Mouse (Mus musculus): ENCODE results near the gene Olfr718-ps1.
"Not testable (repeated sequence)": the region's sequence is repeated elsewhere in the genome, so short reads cannot be mapped to it uniquely, and the experiment has no call there.

Gene Olfr718-ps1

DNA sequence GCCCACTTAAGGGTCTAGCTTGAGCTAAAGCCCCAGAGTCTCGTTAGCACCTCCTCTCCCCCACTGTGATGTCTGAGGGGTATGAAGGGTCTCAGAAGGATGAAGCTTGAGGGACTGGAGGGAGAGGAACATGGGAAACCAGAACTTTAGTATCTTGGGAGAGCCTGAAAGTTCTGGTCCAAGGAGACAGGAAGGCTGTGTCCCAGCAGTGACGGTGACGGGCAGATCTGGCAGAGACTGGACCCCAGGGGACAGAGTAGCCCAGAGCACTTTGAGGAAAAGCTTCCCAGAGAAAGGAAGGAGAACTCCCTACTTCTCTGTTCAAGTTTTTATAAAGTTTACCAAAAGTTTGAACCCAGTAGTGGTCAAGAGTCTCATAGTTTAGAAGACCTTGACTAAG is at the start of gene Olfr718-ps1:
Gene Olfr718-ps1, minus strand, starts transcription at position 101 of the 400 bp plus-strand sequence.
- DNase-seq: no peak

GRCm38 (mm10) chr5:143196506-143196905 is 49.1 kb upstream of the Olfr718-ps1 start:
- no peak for DNase-seq

DNA sequence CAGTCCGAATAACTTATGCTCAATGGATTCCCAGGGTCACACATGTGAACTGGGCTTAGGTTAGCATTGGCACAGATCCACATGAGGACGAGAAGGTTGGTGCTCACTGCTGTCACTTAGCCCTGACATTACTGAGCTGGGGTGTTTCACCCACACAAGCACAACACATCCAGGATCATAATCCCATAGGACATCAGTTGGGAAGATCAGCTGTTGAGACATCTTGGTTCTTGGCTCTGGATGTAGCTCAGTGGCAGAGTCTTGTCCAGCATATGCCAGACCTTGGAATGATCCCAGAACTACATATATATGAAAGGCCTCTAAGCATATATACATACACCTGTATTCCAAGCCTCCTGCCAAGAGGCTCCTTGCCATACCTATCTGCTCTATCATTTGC is 47.8 kb upstream of the Olfr718-ps1 start:
- no peak for DNase-seq

DNA sequence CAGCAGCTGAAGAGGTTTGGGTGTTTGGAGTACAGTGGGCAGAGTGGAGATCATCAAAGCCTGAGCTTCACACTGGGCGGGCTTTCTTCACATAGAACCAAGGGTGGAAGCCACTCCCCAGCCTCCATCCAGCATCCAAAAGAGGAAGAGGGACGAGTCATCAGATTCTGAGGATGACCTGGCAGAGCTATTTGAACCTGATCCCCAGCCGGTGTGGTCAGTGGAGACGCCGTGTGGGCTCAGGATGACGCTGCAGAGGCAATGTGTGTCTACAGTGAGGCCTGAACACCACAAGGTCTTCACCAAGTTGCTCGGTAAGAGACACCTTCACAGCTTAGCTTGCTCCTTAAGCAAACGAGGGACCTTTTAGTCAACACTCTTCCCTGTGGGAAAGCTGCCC is 47.4 kb upstream of the Olfr718-ps1 start:
- not testable (repeated sequence) for DNase-seq

DNA sequence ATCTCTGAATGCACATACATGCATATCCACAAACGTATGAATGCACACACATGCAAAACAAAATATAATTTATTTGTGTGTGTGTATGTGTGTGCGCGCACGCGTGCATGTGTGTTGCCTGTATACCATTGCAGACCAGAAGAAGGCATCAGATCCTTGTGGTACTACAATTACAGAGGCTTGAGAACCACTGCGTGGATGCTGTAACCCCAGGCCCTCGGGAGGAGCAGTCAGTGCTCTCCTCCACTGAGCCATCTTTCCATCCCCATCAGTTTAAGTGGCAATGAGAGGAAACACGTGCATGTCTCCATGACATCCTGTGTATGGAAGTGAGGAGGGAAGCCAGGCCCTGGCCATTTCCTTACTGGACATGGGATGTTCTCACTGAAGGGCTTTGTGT is 45.4 kb upstream of the Olfr718-ps1 start:
- no peak for DNase-seq

- not testable (repeated sequence) for DNase-seq
Measured at GRCm38 (mm10) chr5:143188014-143188413, 40.6 kb upstream of the Olfr718-ps1 start.

- peak; percentile 88 to 91 for DNase-seq
Measured at GRCm38 (mm10) chr5:143180255-143181076, 33.1 kb upstream of the Olfr718-ps1 start, which contains the start of the genes Rbak and Spdye4b. TSS of gene Rbak (minus strand) at chr5:143180775. TSS of gene Spdye4b (plus strand) at chr5:143181017.

DNA sequence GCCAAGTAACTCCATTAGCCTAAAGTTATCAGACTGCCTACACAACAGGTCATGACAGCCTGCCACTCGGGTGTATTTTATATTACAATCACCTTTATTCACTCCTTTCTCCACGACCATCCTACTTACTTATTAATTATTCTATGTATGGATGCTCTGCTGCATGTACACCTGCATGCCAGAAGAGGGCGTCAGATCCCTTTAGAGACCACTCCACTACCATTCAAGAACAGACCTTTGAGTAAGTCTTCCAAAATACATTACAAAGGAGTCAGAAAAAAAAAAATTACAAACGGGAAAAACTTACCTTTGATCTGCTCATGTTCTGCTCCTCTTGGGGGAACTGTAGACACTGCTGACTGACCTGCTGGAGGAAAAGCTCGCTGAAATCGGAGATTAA is 31.8 kb upstream of the Olfr718-ps1 start:
- DNase-seq: no peak

GRCm38 (mm10) chr5:143177541-143178200 is 30.3 kb upstream of the Olfr718-ps1 start:
- DNase-seq: no peak

DNA sequence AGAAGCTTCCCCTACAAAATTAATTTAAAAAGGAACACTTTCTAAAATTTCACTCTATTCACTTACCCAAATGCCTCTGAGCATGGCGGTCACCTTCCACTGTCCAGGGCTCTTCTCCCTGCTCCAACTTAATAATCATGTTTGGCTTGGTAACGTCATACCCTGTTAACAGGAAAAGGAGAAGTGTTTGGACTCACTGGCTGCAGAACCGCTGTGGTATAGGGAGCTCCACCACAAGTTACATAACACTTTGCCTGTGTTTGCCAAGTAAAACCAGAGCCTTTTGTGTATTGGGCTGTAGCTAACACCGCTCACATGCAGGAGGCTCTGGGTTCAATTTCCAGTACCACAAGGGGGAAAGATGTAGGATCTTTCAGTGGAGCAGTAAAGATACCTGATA is 28.6 kb upstream of the Olfr718-ps1 start:
- DNase-seq: no peak

- DNase-seq: peak in 1 of 2 experiments; percentile 6
Measured at GRCm38 (mm10) chr5:143165508-143166070, 18.2 kb upstream of the Olfr718-ps1 start.

- DNase-seq: no peak
Measured at GRCm38 (mm10) chr5:143155534-143155933, 8.2 kb upstream of the Olfr718-ps1 start.

GRCm38 (mm10) chr5:143153756-143154155 is 6.4 kb upstream of the Olfr718-ps1 start:
- no peak for DNase-seq

- DNase-seq: no peak
Measured at GRCm38 (mm10) chr5:143150044-143150443, 2.7 kb upstream of the Olfr718-ps1 start.

- no peak for DNase-seq
Measured at GRCm38 (mm10) chr5:143149536-143149935, 2.2 kb upstream of the Olfr718-ps1 start.

GRCm38 (mm10) chr5:143148661-143149060 is 1.3 kb upstream of the Olfr718-ps1 start:
- DNase-seq: no peak

GRCm38 (mm10) chr5:143137580-143137979 is 9.8 kb downstream of the Olfr718-ps1 start:
- DNase-seq: no peak

- DNase-seq: no peak
Measured at GRCm38 (mm10) chr5:143135042-143135441, 12.3 kb downstream of the Olfr718-ps1 start.

DNA sequence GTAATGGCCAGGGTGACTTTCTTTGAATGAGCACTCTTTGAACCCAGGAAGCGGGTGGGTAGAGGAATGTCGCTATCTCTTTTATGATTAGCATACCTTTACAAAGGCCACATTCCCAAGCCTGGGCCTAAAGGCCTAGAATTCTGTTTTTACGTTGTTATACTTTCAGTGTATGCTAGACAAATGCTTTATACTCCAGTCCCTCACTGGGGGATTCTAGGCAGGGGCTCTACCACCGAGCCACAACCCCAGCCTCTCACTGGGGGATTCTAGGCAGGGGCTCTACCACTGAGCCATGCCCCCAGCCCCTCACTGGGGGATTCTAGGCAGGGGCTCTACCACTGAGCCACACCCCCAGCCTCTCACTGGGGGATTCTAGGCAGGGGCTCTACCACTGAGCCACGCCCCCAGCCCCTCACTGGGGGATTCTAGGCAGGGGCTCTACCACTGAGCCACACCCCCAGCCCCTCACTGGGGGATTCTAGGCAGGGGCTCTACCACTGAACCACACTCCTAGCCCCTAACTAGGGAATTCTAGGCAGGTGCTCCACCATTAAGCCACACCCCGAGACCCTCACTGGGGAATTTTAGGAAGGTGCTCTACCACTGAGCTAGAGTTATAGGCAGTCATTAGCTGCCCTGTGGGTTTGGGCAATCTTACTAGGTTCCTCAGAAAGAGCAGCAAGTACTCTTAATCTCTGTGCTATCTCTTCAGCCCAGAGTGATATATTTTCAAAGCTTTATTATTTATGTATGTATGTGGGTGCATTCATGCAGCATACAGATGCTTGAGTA is 13.0 kb downstream of the Olfr718-ps1 start:
- DNase-seq: not testable (repeated sequence)

GRCm38 (mm10) chr5:143132935-143133514 is 14.4 kb downstream of the Olfr718-ps1 start:
- peak; percentile 47 to 49 for DNase-seq

DNA sequence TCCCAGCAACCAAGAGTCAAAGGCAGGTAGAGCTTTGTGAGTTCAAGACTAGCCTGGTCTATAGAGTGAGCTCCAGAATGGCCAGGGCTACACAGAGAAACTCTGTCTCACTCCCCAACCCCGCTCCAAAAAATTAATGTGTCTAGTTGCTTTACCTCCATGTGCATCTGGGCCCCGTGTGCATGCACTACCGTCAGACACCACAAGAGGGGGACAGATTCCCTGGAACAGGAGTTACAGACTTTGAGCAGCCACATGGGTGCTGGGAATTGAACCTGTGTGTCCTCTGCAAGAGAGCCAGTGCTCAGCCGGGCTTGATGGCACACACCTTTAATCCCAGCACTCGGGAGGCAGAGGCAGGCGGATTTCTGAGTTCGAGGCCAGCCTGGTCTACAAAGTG is 17.0 kb downstream of the Olfr718-ps1 start:
- DNase-seq: peak; percentile 28 to 30

GRCm38 (mm10) chr5:143129101-143129500 is 18.3 kb downstream of the Olfr718-ps1 start:
- no peak for DNase-seq

All from thymus, postnatal 36 days (tissue).